Mouse (Mus musculus): ENCODE measurements around the gene Hoxa3.

Gene Hoxa3

GRCm38 (mm10) chr6:52232984-52233545 lies 19.9 kb upstream of the Hoxa3 start:
- DNase-seq (ENCODE audit: low read depth, low spot score), result no peak

- DNase-seq (ENCODE audit: low read depth, low spot score), result no peak
Measured at GRCm38 (mm10) chr6:52232568-52232965, 19.4 kb upstream of the Hoxa3 start.

GRCm38 (mm10) chr6:52231885-52232567 lies 18.9 kb upstream of the Hoxa3 start:
- no peak for DNase-seq (ENCODE audit: low read depth, low spot score)

- DNase-seq (ENCODE audit: low read depth, low spot score), result no peak
Measured at GRCm38 (mm10) chr6:52230516-52231165, 17.5 kb upstream of the Hoxa3 start, which contains the start of gene Hoxa9. TSS of gene Hoxa9 (minus strand) at chr6:52231089.

GRCm38 (mm10) chr6:52229558-52230416 lies 16.7 kb upstream of the Hoxa3 start:
- DNase-seq (ENCODE audit: low read depth, low spot score), result no peak

GRCm38 (mm10) chr6:52228475-52229465 lies 15.6 kb upstream of the Hoxa3 start:
- DNase-seq (ENCODE audit: low read depth, low spot score), result no peak

GRCm38 (mm10) chr6:52227470-52228222 lies 14.5 kb upstream of the Hoxa3 start:
- DNase-seq (ENCODE audit: low read depth, low spot score), result no peak

GRCm38 (mm10) chr6:52226569-52227257 lies 13.6 kb upstream of the Hoxa3 start:
- no peak for DNase-seq (ENCODE audit: low read depth, low spot score)

- DNase-seq (ENCODE audit: low read depth, low spot score), result no peak
Measured at GRCm38 (mm10) chr6:52225612-52226568, 12.8 kb upstream of the Hoxa3 start.

- DNase-seq (ENCODE audit: low read depth, low spot score), result no peak
Measured at GRCm38 (mm10) chr6:52224895-52225611, 11.9 kb upstream of the Hoxa3 start.

- no peak for DNase-seq (ENCODE audit: low read depth, low spot score)
Measured at GRCm38 (mm10) chr6:52223939-52224760, 11.0 kb upstream of the Hoxa3 start.

- DNase-seq (ENCODE audit: low read depth, low spot score), result no peak
Measured at GRCm38 (mm10) chr6:52222729-52223128, 9.6 kb upstream of the Hoxa3 start.

GRCm38 (mm10) chr6:52221993-52222685 lies 9.0 kb upstream of the Hoxa3 start:
- no peak for DNase-seq (ENCODE audit: low read depth, low spot score)

GRCm38 (mm10) chr6:52221337-52221992 lies 8.3 kb upstream of the Hoxa3 start, which contains the start of gene Hoxa7:
TSS of gene Hoxa7 (minus strand) at chr6:52221854.
- DNase-seq (ENCODE audit: low read depth, low spot score), result no peak

GRCm38 (mm10) chr6:52220865-52221310 lies 7.8 kb upstream of the Hoxa3 start:
- no peak for DNase-seq (ENCODE audit: low read depth, low spot score)

Measured in c-Kit-negative CD71-positive TER-119-positive erythroid progenitor cells, embryonic 14.5 days (primary cell).